Mouse (Mus musculus) neural tube, embryonic 15.5 days (tissue): ENCODE measurements around the gene Armc8. TPM values are rescaled to one million over a fixed set of nuclear protein-coding genes. Genes with fewer than 3 reads are reported as not detected.
A peak's percentile ranks its signal among the peaks of the same experiment; 100 is the strongest.
"Not testable (repeated sequence)": the region's sequence is repeated elsewhere in the genome, so short reads cannot be mapped to it uniquely, and the experiment has no call there.

ENCODE experiments used
- ATAC-seq: fragments of 200-750 bp; cut with Nextera tagmentation; 2 replicates; pipeline ENCODE4 v1.8.0; 2017; ENCODE audit warnings: mild to moderate bottlenecking, moderate TSS enrichment, moderate library complexity; ENCODE audit not compliant: low FRiP score
- H3K27ac ChIP-seq: fragments of 300-500 bp; sonication (generic); replicated peaks from 2 replicates; pipeline ENCODE4 v1.5.1; 2015; ENCODE audit warnings: mild to moderate bottlenecking, inconsistent platforms
- H3K27me3 ChIP-seq: fragments of 300-500 bp; sonication (generic); replicated peaks from 2 replicates; pipeline ENCODE4 v1.6.1; 2015; ENCODE audit warnings: inconsistent platforms
- H3K36me3 ChIP-seq: fragments of 300-500 bp; sonication (generic); 2 replicates; pipeline ENCODE4 v1.6.1; 2015; ENCODE audit warnings: inconsistent platforms
- H3K4me1 ChIP-seq: fragments of 300-500 bp; sonication (generic); 2 replicates; pipeline ENCODE4 v1.6.1; 2015; ENCODE audit warnings: inconsistent platforms
- H3K4me2 ChIP-seq: fragments of 300-500 bp; sonication (generic); 2 replicates; pipeline ENCODE4 v1.6.1; 2015; ENCODE audit warnings: inconsistent platforms, mild to moderate bottlenecking, moderate library complexity
- H3K4me3 ChIP-seq: fragments of 300-500 bp; sonication (generic); replicated peaks from 2 replicates; pipeline ENCODE4 v1.5.1; 2015; ENCODE audit warnings: mild to moderate bottlenecking, inconsistent platforms
- H3K9ac ChIP-seq: fragments of 300-500 bp; sonication (generic); replicated peaks from 2 replicates; pipeline ENCODE4 v1.6.1; 2015; ENCODE audit warnings: mild to moderate bottlenecking, inconsistent platforms
- H3K9me3 ChIP-seq: fragments of 300-500 bp; sonication (generic); replicated peaks from 2 replicates; pipeline ENCODE4 v1.6.1; 2016; ENCODE audit warnings: inconsistent platforms
- WGBS: fragments of 180-500 bp; shearing (Covaris S2); methylation state at CpG from one replicate; pipeline ENCODE4 v1.1.7; 2015; ENCODE audit warnings: mixed read lengths; 5-methylcytosine and 5-hydroxymethylcytosine counted together
- polyA plus RNA-seq: library from polyadenylated mRNA; unstranded; fragments of >200 nt; fragmentation: Nextera tagmentation; extraction: Ambion mirVana; gene quantifications from 2 replicates; pipeline ENCODE4 v1.2.1, GENCODE M21; 2015

The Armc8 gene
- polyA plus RNA-seq = 67.1 and 73.8 TPM in 2 replicates

GRCm38 (mm10) chr9:99568347-99569070, at the start of gene Armc8:
Gene Armc8 (minus strand): TSS chr9:99568899.
- Histone ChIP-seq H3K4me2 (peak within 1 kb of the TSS; percentile 73), H3K27ac (peak within 1 kb of the TSS; percentile 96), H3K9me3 (no peaks in the 10 kb centered on the region), H3K27me3 (peaks cover 9% of the 10 kb centered on the region; the same call in 1 of the 2 replicates), H3K36me3 (no peaks in the 10 kb centered on the region), H3K9ac (peak within 1 kb of the TSS; percentile 63), H3K4me3 (peak within 1 kb of the TSS; percentile 63), H3K4me1 (peaks cover 26% of the 10 kb centered on the region)
- WGBS = 1% methylated on average over 70 of the region's 70 CpGs
- peak; percentile 96 for ATAC-seq

- Histone ChIP-seq H3K9ac (no peak within 1 kb of the TSS), H3K27ac (no peak within 1 kb of the TSS), H3K4me2 (no peak within 1 kb of the TSS), H3K9me3 (no peaks in the 10 kb centered on the region), H3K4me1 (no peaks in the 10 kb centered on the region), H3K27me3 (no peaks in the 10 kb centered on the region), H3K36me3 (no peaks in the 10 kb centered on the region), H3K4me3 (no peak within 1 kb of the TSS)
- ATAC-seq = no peak
- 61% methylated on average over 2 of the region's 2 CpGs for WGBS
Observed at GRCm38 (mm10) chr9:99612202-99612601, 43.5 kb upstream of the Armc8 start, which contains the start of gene A4gnt. Gene A4gnt (plus strand): TSS chr9:99612502.

- Histone ChIP-seq H3K9me3 (no peaks in the 10 kb centered on the region), H3K4me3 (no peak overlapping the region), H3K27me3 (no peaks in the 10 kb centered on the region), H3K4me2 (no peak overlapping the region), H3K27ac (no peak overlapping the region), H3K36me3 (no peaks in the 10 kb centered on the region), H3K4me1 (no peaks in the 10 kb centered on the region), H3K9ac (no peak overlapping the region)
- 90% methylated on average over 2 of the region's 2 CpGs for WGBS
- ATAC-seq = no peak
Observed at GRCm38 (mm10) chr9:99603566-99603965, 34.9 kb upstream of the Armc8 start.

GRCm38 (mm10) chr9:99599127-99599526, 30.4 kb upstream of the Armc8 start:
- H3K4me3 ChIP-seq, H3K4me1 ChIP-seq, H3K27me3 ChIP-seq, H3K27ac ChIP-seq, H3K4me2 ChIP-seq, H3K9me3 ChIP-seq, H3K36me3 ChIP-seq, ATAC-seq, H3K9ac ChIP-seq: not testable (repeated sequence)
- WGBS = 95% methylated on average over 6 of the region's 6 CpGs

DNA sequence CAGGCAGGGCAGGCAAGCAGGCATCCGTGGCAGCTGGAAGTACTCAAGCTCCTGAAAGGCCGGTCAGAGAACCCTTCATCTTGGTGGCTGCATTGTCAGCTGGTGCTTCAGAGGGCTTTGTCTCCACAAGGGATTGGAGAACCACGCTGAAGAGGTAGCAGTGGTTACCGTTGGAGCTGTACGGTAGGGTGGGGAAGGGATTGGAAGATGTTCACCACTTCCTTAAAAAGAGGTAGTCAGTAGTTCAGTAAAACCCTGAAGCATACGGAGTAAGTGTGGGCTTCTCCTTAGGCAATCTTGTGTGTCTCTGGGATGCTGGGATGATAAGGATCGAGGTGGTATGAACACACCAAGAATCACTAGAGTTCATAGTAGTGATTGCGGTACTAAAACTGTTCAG, 22.4 kb upstream of the Armc8 start:
- Histone ChIP-seq H3K36me3 (no peaks in the 10 kb centered on the region), H3K4me1 (no peaks in the 10 kb centered on the region), H3K27ac (no peak overlapping the region), H3K9ac (no peak overlapping the region), H3K27me3 (0 out of 2 replicates have a peak, but pooled peaks cover 3% of the 10 kb centered on the region), H3K4me2 (no peak overlapping the region), H3K4me3 (no peak overlapping the region), H3K9me3 (no peaks in the 10 kb centered on the region)
- WGBS = 83% methylated on average over 8 of the region's 8 CpGs
- no peak for ATAC-seq

GRCm38 (mm10) chr9:99587505-99588202, 19.0 kb upstream of the Armc8 start:
- no peaks in the 10 kb centered on the region for H3K9me3 ChIP-seq
- 30% methylated on average over 8 of the region's 8 CpGs for WGBS

GRCm38 (mm10) chr9:99580655-99581054, 12.0 kb upstream of the Armc8 start:
- H3K4me3 ChIP-seq = no peak overlapping the region
- H3K9me3 ChIP-seq = no peaks in the 10 kb centered on the region
- H3K4me1 ChIP-seq = peaks cover 17% of the 10 kb centered on the region
- no peak overlapping the region for H3K4me2 ChIP-seq
- WGBS = 50% methylated on average over 2 of the region's 2 CpGs
- H3K27me3 ChIP-seq = no peaks in the 10 kb centered on the region
- no peak overlapping the region for H3K27ac ChIP-seq
- no peak for ATAC-seq
- H3K9ac ChIP-seq = no peak overlapping the region
- peaks cover 45% of the 10 kb centered on the region for H3K36me3 ChIP-seq

More at GRCm38 (mm10) chr9:99587505-99588202, 19.0 kb upstream of the Armc8 start:
- H3K36me3 ChIP-seq = peaks cover 23% of the 10 kb centered on the region
- ATAC-seq = no peak
- H3K4me3 ChIP-seq = no peak overlapping the region
- H3K27me3 ChIP-seq = 0 out of 2 replicates have a peak, but pooled peaks cover 3% of the 10 kb centered on the region
- H3K9ac ChIP-seq = no peak overlapping the region
- no peaks in the 10 kb centered on the region for H3K4me1 ChIP-seq
- no peak overlapping the region for H3K4me2 ChIP-seq
- no peak overlapping the region for H3K27ac ChIP-seq

DNA sequence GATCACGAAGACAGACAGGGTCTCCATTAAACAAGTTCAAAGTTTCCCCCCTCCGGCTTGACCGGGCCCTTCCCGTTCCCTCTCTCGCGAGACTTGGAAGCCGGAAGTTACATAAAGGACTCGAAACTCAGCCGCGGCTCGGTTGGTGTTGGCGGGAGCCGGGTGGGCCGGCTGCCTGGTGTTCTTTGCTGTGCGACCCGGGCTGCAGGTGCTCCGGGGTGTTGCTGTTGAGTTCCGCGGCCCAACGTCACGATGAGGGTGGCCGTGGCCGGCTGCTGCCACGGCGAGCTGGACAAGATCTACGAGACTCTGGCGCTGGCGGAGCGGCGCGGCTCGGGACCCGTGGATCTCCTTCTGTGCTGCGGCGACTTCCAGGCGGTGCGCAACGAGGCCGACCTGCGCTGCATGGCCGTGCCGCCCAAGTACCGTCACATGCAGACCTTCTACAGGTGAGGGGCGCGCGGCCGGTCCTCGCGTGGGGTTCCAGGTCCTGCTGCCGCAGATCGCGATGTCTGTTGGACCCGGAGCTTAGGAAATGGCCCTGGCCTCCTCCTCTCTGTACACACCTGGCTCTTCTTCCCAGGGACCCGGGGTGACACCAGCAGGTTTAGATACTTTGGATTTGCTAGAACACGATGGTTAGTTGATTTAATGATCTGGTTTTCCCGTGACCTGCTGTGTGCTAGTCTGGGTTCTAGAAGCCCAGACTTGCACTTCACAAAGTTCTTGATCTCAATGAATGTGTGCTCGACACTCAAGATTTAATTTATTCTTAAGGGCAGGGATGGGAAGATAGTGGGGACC, 7.2 kb upstream of the Armc8 start, which contains the start of gene Dbr1:
Dbr1 (plus strand) TSS at position 123 of the 804 bp plus-strand sequence.
- H3K9me3 ChIP-seq = no peaks in the 10 kb centered on the region
- peaks cover 17% of the 10 kb centered on the region for H3K4me1 ChIP-seq
- under 1% methylated on average over 57 of the region's 57 CpGs for WGBS
- peaks cover 9% of the 10 kb centered on the region; the same call in 1 of the 2 replicates for H3K27me3 ChIP-seq
- peaks cover 8% of the 10 kb centered on the region; the same call in 1 of the 2 replicates for H3K36me3 ChIP-seq
- H3K4me3 ChIP-seq = peak within 1 kb of the TSS; percentile 90
- H3K9ac ChIP-seq = peak within 1 kb of the TSS; percentile 89
- H3K27ac ChIP-seq = peak within 1 kb of the TSS; percentile 75
- peak within 1 kb of the TSS; percentile 64 for H3K4me2 ChIP-seq
- peak; percentile 96 for ATAC-seq

- H3K36me3 ChIP-seq = no peaks in the 10 kb centered on the region
- H3K27ac ChIP-seq = peak overlapping the region; percentile 96
- peaks cover 23% of the 10 kb centered on the region for H3K4me1 ChIP-seq
- under 1% methylated on average over 9 of the region's 9 CpGs for WGBS
- H3K27me3 ChIP-seq = peaks cover 9% of the 10 kb centered on the region; the same call in 1 of the 2 replicates
- peak; percentile 60 for ATAC-seq
- H3K4me2 ChIP-seq = peak overlapping the region; percentile 73
- H3K9ac ChIP-seq = peak overlapping the region; percentile 63
- H3K4me3 ChIP-seq = peak overlapping the region; percentile 63
- H3K9me3 ChIP-seq = no peaks in the 10 kb centered on the region
Observed at GRCm38 (mm10) chr9:99569071-99569397, 335 bp upstream of the Armc8 start.

GRCm38 (mm10) chr9:99568023-99568346, 714 bp downstream of the Armc8 start:
- Histone ChIP-seq H3K27me3 (peaks cover 8% of the 10 kb centered on the region; the same call in 1 of the 2 replicates), H3K9me3 (no peaks in the 10 kb centered on the region), H3K9ac (peak overlapping the region; percentile 63), H3K4me3 (peak overlapping the region; percentile 63), H3K36me3 (no peaks in the 10 kb centered on the region), H3K27ac (peak overlapping the region; percentile 96), H3K4me1 (peaks cover 26% of the 10 kb centered on the region), H3K4me2 (peak overlapping the region; percentile 73)
- ATAC-seq = peak; percentile 66
- under 1% methylated on average over 15 of the region's 15 CpGs for WGBS

DNA sequence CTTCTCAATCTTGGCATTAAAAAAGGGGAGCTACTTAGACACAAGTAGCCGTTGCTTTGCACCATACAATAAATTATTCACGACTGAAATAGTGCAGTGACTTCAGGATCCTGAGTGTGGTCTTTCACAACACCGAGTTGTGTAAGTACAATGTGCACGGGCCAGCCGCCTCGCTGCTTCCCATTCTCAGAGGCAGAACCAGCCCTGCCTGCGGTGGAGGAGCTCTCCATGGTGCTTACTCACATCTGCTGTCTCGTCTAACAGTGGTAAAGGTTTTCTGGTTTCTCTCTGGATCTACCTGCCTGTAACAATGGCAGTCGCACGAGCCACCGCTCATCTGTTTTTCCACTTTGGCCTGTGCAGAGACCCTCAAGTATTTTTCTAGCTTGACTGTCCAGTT, 5.0 kb downstream of the Armc8 start:
- H3K27ac ChIP-seq = no peak overlapping the region
- no peaks in the 10 kb centered on the region for H3K36me3 ChIP-seq
- H3K4me2 ChIP-seq = no peak overlapping the region
- no peak overlapping the region for H3K9ac ChIP-seq
- H3K4me1 ChIP-seq = peaks cover 21% of the 10 kb centered on the region
- no peak for ATAC-seq
- H3K27me3 ChIP-seq = no peaks in the 10 kb centered on the region
- no peaks in the 10 kb centered on the region for H3K9me3 ChIP-seq
- no peak overlapping the region for H3K4me3 ChIP-seq
- 32% methylated on average over 11 of the region's 11 CpGs for WGBS
